Mouse (Mus musculus) heart, postnatal 14 days (tissue): Measurements from ENCODE around the gene Bst2. TPM values are rescaled to one million over a fixed set of nuclear protein-coding genes. Genes with fewer than 3 reads are reported as not detected.
"Not testable (repeated sequence)": the region's sequence is repeated elsewhere in the genome, so short reads cannot be mapped to it uniquely, and the experiment has no call there.

Experiments used
- DNase-seq, 2 experiments: peaks; one replicate each; pipeline ENCODE4 v3.0.0; 2021 to 2022
- intact Hi-C: fragments of 180-260 bp; cut with DNase I; formaldehyde crosslinking; loops from one replicate; pipeline ENCODE4 v1.15.1; 2025
- total RNA-seq, 2 experiments: library from RNA; stranded (reverse); gene quantifications; 2 replicates each; pipeline ENCODE4 v1.2.3; 2021

Gene Bst2
- total RNA-seq, 2 experiments from 2014 or later: 12.3 to 16.5 TPM

GRCm38 (mm10) chr8:71560765-71561164 is 23.5 kb upstream of the Bst2 start:
- intact Hi-C loops: loop anchor here (1.0 to 2.0 kb wide), 3 partner anchors 36 to 100 kb away; no protein-coding TSS in a partner anchor

GRCm38 (mm10) chr8:71560071-71560470 is 22.8 kb upstream of the Bst2 start:
- no peak for DNase-seq
- intact Hi-C loops: loop anchor here (2.0 kb wide), 1 partner anchor 73 kb away; no protein-coding TSS in a partner anchor

More at GRCm38 (mm10) chr8:71560765-71561164, 23.5 kb upstream of the Bst2 start:
- DNase-seq: no peak

- intact Hi-C loops: no loop called here
- peak; percentile 45 to 65 for DNase-seq
These were observed 21.9 kb upstream of the Bst2 start for GRCm38 (mm10) chr8:71558958-71559690.

GRCm38 (mm10) chr8:71558071-71558957 is 21.1 kb upstream of the Bst2 start, which contains the start of gene Tmem221:
TSS of gene Tmem221 (minus strand) at chr8:71558871.
- no peak for DNase-seq
- intact Hi-C loops: no loop called here

- intact Hi-C loops: no loop called here
- DNase-seq: no peak
These were observed 17.4 kb upstream of the Bst2 start for GRCm38 (mm10) chr8:71554644-71555043.

GRCm38 (mm10) chr8:71554001-71554400 is 16.7 kb upstream of the Bst2 start:
- intact Hi-C loops: no loop called here
- no peak for DNase-seq

GRCm38 (mm10) chr8:71552770-71553169 is 15.5 kb upstream of the Bst2 start:
- intact Hi-C loops: no loop called here
- DNase-seq: no peak

GRCm38 (mm10) chr8:71550754-71551153 is 13.5 kb upstream of the Bst2 start:
- DNase-seq: no peak
- intact Hi-C loops: no loop called here

- intact Hi-C loops: no loop called here
These were observed 10.3 kb upstream of the Bst2 start for GRCm38 (mm10) chr8:71547590-71547989.

GRCm38 (mm10) chr8:71545053-71545452 is 7.8 kb upstream of the Bst2 start:
- DNase-seq: no peak
- intact Hi-C loops: no loop called here

More at GRCm38 (mm10) chr8:71547590-71547989, 10.3 kb upstream of the Bst2 start:
- no peak for DNase-seq

- DNase-seq: no peak
- intact Hi-C loops: no loop called here
These were observed 6.5 kb upstream of the Bst2 start for GRCm38 (mm10) chr8:71543755-71544154.

GRCm38 (mm10) chr8:71542632-71543343 is 5.5 kb upstream of the Bst2 start, which contains the start of gene Mvb12a:
TSS of gene Mvb12a (plus strand) at chr8:71542922.
- peak; percentile 93 to 95 for DNase-seq
- intact Hi-C loops: no loop called here

GRCm38 (mm10) chr8:71535663-71536062 is 1.6 kb downstream of the Bst2 start:
- DNase-seq: no peak

GRCm38 (mm10) chr8:71534263-71534810 is 2.9 kb downstream of the Bst2 start:
- intact Hi-C loops: no loop called here
- DNase-seq: no peak

More at GRCm38 (mm10) chr8:71535663-71536062, 1.6 kb downstream of the Bst2 start:
- intact Hi-C loops: no loop called here

- DNase-seq: peak in 1 of 2 experiments; percentile 42
- intact Hi-C loops: not testable (repeated sequence)
These were observed 6.4 kb downstream of the Bst2 start for GRCm38 (mm10) chr8:71530735-71531467.

GRCm38 (mm10) chr8:71528362-71529073 is 8.7 kb downstream of the Bst2 start:
- intact Hi-C loops: no loop called here
- peak; percentile 45 to 48 for DNase-seq

- peak in 1 of 2 experiments; percentile 40 for DNase-seq
- intact Hi-C loops: no loop called here
These were observed 9.9 kb downstream of the Bst2 start for GRCm38 (mm10) chr8:71527162-71527870.

GRCm38 (mm10) chr8:71526272-71526671 is 11.0 kb downstream of the Bst2 start:
- no peak for DNase-seq

More at GRCm38 (mm10) chr8:71526272-71526671, 11.0 kb downstream of the Bst2 start:
- intact Hi-C loops: no loop called here
